Mouse (Mus musculus) frontal cortex, postnatal 10 days (tissue): ENCODE data around the gene Kif27.
A peak's percentile ranks its signal among the peaks of the same experiment; 100 is the strongest.

Experiments used
- DNase-seq, 2 experiments: peaks; one replicate each; pipeline ENCODE4 v3.0.0; 2022; ENCODE audit warnings: low spot score in 2 of 2, mixed read lengths in 1 of 2

The Kif27 gene

DNA sequence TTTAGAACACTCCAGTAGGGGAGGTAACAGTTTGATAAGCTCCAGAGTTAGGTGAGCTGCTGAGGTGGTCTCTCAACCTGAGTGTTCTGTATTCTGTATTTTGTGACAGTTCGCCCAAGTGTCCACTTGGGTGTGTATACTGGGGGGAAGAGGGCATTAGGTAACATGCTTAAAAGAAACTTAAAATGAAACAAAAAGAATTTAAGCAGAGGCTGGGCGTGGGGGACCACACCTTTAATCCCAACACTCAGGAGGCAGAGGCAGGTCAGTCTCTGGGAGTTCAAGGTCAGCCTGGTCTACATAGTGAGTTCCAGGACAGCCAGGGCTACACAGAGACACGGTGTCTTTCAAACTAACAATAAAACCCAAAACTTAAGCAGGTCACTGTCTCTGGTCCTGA lies 78.4 kb downstream of the Kif27 start:
- no peak for DNase-seq

DNA sequence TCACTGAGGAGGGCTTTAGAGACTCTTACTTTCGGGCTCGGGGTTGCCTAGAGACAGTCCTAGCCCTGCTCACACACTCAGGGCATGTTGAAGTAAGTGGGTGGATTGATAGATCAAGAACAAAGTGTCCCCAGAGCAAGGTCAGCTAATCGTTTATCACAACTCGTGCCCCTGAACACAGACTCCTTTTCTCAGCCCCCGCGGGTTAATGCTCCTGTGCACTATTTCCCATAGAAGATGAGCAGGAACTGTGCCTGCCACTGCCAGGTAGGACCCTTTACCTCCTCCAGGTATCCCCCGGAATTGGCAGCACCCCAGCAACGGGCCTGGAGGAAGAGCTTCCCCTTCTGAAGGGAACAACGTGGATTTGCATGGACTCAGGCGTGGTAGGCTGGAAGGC lies 82.7 kb downstream of the Kif27 start:
- DNase-seq: no peak

DNA sequence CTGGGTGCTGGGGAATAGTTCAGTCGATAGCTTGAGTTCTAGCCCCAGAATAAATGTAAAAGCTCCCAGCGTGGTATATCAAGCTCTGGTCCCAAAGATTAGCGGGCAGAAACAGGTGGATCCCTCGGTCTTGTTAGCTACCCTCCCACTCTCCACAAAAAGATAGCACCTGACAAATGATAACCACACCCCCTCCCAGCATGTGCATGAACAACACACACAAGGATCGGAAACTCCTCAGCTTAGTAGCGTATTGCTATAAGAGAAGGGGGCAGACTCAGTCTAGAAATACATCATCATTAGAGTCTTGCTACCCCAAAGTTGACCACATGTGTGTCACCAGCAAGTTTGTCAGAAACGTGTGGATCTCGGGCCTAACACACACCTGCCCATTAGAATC lies 83.3 kb downstream of the Kif27 start, which contains the start of gene Gkap1:
Gene Gkap1, minus strand, starts transcription at position 101 of the 400 bp plus-strand sequence.
- DNase-seq: no peak

DNA sequence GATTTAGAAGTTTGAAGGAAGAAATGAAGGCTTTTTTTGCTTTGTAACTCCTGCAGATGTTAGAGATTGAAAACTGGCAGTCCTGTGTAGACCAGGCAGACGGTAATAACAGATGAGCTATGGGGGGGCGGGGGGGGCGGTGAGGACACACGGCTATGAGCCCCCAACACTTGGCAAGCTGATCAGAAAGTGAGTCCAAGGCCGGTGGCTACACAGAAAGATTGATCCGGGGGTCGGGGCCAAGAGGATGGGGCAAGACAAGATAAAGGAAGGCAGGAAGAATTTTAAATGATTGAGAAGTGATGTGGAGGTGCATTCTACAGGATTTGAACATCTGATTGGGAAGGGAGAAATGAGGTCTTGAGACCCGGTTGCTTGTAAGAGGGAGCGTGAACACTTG lies 83.8 kb downstream of the Kif27 start:
- no peak for DNase-seq

DNA sequence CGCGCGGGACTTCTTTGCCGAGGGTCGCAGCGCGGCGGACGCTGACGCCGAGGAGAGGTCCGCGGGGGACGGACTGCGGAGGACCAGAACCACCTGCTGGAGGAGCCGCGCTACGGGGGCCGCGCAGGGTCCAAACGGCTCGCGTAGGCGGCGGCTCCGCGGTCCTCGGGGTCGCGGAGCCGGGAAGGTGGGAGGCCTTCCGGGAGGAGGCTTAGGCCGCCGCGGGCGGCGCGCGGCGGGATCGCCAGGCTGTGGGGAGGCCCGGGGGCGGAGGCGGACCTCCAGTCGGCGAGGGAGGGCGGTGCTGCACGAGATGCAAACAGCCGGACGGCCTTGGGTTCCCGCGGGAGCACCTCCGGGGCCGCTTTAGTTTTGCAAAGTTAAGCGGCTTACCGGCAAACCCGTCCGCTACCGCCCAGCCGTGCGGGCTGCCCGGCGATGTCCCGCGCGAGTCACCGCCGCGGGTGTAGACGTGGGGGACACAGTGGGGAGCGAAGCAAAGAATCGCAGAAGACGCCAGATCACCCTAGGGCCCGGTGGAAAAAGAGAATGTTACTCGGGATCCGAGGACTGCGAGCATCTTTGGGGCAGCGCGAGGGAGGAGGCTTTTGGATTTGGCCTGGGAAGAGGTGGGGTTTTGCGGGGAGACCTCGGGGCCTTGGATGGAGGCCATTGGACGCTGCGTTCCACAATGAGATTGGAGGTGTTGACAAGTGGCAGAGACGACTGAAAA lies 84.5 kb downstream of the Kif27 start:
- peak; percentile 17 to 59 for DNase-seq

DNA sequence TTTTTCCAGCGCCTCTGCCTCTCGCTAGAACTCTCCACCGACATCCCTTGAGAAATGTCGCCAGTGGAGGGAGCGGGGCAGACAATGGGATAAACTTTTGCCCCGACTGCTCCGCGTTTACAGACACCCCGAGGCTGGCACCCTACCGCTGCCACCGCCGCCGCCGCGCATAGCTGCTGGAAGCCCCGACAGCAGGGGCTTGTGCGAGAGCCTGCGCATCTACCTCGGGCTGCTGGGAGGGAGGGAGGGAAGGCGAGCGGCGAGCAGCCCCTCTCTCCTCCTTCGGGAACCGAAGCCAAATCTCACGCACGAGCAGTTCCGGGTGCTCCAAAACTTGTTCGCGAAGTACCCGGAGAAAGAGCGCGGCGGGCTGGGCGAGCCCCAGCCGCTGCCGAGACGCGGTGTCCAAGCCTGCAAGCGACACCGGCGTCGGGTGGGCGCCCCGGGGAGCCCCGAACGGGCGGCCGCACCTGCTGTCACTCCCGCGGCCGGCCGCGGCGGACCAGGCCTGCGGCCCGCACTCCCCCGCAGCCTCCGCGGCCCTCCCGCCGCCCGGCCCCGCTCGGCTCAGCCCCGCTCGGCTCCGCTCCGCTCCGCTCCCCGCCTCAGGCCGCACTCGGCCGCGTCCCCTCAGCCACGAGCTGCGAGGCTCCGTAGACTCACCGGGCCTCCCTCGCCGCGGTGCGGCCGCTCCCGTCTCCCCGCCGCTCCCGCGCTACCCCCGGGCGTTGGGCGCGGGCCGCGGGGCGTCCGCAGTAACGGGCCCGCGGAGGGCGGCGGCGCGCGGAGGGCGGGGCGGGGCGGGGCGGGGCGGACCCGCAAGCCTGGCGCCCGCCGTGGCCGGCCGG lies 85.3 kb downstream of the Kif27 start:
- peak in 1 of 2 experiments; percentile 32 for DNase-seq

DNA sequence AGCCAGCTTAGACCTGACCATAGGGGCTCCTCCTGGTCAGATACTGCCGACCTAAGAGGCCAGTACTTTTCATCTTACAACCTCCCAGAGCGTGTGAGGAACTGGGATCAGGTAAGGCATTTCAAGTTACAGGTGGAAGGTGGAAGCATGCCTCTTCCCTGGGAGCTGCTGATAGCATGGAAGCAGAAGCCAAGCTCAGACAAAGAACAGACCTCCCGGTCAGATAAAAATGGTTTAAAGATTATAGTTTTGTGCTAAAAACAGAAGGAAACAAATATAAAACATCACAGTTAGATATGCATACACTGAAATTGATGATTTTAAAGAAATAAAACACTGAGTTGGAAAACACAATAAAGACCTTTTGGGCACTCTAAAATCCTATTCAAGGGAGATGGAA lies 92.1 kb downstream of the Kif27 start:
- DNase-seq: no peak

DNA sequence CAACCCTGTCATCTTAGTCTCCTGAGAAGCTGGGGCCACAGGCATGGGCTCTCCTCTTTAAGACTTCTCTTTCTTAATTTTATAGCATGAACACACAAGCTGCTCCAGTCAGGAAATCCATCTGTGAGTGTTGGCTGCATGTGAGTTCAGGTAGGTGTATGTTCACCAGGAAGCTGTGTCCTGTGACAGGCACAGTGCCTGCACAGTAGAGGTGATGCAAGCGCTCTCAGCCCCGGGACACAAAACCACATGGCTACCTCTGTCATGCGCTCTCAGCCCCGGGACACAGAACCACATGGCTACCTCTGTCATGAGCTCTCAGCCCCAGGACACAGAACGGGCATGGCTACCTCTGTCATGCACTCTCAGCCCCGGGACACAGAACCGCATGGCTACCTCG lies 95.4 kb downstream of the Kif27 start:
- no peak for DNase-seq

DNA sequence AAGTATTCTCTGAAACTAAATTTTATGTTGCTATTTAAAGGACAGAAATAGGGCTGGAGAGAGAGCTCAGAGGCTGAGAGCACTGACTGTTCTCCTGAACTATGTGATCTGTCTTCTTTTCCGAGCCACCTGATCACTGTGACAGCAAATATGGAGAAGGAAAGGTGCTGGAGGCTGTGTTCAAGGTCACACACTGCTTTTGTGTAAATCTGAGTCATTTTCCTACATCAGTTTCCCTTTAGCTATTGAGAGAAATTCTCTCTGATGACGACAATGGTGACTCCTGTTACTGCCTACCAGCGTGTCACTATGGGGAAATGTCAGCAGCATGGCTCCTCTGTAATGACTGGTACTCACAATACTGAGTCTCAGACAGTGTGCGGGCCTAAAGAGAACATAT lies 97.2 kb downstream of the Kif27 start:
- DNase-seq: no peak

DNA sequence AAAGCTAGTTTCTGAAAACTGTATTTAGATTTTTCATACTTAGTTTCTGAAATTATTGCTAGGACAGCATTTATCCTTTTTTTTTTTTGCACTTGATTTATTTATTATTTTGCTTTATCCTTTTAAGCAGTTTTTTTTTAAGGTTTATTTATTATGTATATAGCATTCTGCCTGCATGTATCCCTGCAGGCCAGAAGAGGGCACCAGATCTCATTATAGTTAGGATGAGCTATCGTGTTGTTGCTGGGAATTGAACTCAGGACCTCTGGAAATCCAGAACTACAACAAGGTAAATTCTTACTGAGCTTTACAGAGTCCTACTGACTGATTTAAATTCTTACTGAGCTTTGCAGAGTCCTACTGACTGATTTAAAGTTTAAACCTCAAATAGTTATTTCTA lies 105.7 kb downstream of the Kif27 start:
- DNase-seq: no peak

DNA sequence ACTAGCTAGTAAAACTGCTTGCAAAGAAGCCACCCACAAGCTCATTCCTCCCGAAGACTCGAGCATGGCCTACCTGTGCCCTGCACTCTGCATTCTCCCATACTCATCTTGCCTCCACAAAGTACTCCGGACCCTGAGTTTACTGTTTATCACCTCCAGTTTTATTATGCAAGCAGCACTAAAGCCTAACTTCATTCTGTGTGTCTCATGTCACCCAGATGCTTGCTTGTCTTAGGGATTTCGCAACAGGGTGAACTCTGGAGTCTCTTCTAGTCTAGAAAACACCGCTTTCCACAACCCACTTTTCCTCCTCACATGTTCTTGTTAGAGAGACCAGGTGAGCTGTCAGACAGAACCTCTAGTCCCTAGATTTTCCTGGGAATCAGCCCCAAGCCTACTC lies 110.0 kb downstream of the Kif27 start:
- no peak for DNase-seq
